Comparison of ENCODE assay signal across 22 mouse cellular contexts in genomic region chr4:126988503-126988902, GRCm38 (mm10). TPM values are rescaled to one million over a fixed set of nuclear protein-coding genes. Genes with fewer than 3 reads are reported as not detected.
DNase-seq lines count a peak whose midpoint lies in the region; ATAC-seq lines count a peak whose summit lies in the region.
"Had no signal": no experiment of that assay in that cellular context is flagged by ENCODE, and none has a peak within 500 bp of the region (broad histone marks: within the 10 kb centered on the region; RNA-seq: fewer than 3 reads in every experiment).

No protein-coding gene starts in this region.

- no peak overlapping the region for H3K9ac ChIP-seq in kidney, embryonic 14.5 days (ENCODE audit: low read depth, low read length)
- H3K9ac ChIP-seq: embryonic facial prominence, embryonic 15.5 days; hindbrain, embryonic 12.5 days had no signal

- H3K36me3 ChIP-seq in kidney, embryonic 14.5 days (ENCODE audit: control insufficient read depth, insufficient read depth, low read length): no peaks in the 10 kb centered on the region
- H3K36me3 ChIP-seq: embryonic facial prominence, embryonic 15.5 days; forebrain, embryonic 10.5 days; hindbrain, embryonic 12.5 days had no signal

- H3K9me3 ChIP-seq in kidney, embryonic 14.5 days (ENCODE audit: control insufficient read depth, low read length): no peaks in the 10 kb centered on the region
- H3K9me3 ChIP-seq: embryonic facial prominence, embryonic 15.5 days; forebrain, embryonic 10.5 days; hindbrain, embryonic 12.5 days had no signal

- no peaks in the 10 kb centered on the region for H3K4me1 ChIP-seq in kidney, embryonic 14.5 days (ENCODE audit: control insufficient read depth, insufficient read depth, low read length)
- H3K4me1 ChIP-seq: embryonic facial prominence, embryonic 15.5 days; forebrain, embryonic 10.5 days; hindbrain, embryonic 12.5 days had no signal

- no peak overlapping the region for H3K4me3 ChIP-seq in kidney, embryonic 14.5 days (ENCODE audit: low read length)
- H3K4me3 ChIP-seq: embryonic facial prominence, embryonic 15.5 days; erythroblast, embryonic 14.5 days; forebrain, embryonic 10.5 days; gastrocnemius, adult 2 months; hindbrain, embryonic 12.5 days had no signal

- 86% methylated on average over 4 of the region's 4 CpGs for WGBS in kidney, embryonic 14.5 days

- H3K27me3 ChIP-seq in kidney, embryonic 14.5 days (ENCODE audit: control insufficient read depth, insufficient read depth, low read length): no peaks in the 10 kb centered on the region
- H3K27me3 ChIP-seq: CH12.LX; embryonic facial prominence, embryonic 15.5 days; hindbrain, embryonic 12.5 days; Patski had no signal

- peak; percentile 15 for DNase-seq in kidney, adult 11 months
- DNase-seq in kidney, postnatal 14 days: peak; percentile 21
- DNase-seq in kidney, adult 18-20 months: no peak
- DNase-seq in kidney, postnatal 36 days: peak; percentile 8 to 15
- DNase-seq in yolk sac, embryonic 10.5 days (ENCODE audit: low spot score): peak; percentile 74
- DNase-seq: adrenal gland, postnatal 25 days; cerebellum, adult 8-10 months; cerebellum, postnatal 14 days; embryo, embryonic 11 days; gastrocnemius, adult 2 months; gastrocnemius, postnatal 25 days; heart, postnatal 10 days; heart, postnatal 4 days had no signal

- H3K4me2 ChIP-seq in kidney, embryonic 14.5 days (replicated peaks; ENCODE audit: low read depth, low read length): no peak overlapping the region
- H3K4me2 ChIP-seq: embryonic facial prominence, embryonic 15.5 days; hindbrain, embryonic 12.5 days had no signal

- no peak overlapping the region for H3K27ac ChIP-seq in kidney, embryonic 14.5 days (ENCODE audit: low read depth, low read length)
- H3K27ac ChIP-seq: embryonic facial prominence, embryonic 15.5 days; forebrain, embryonic 10.5 days; gastrocnemius, adult 2 months; hindbrain, embryonic 12.5 days had no signal

- no peak for ATAC-seq in kidney, embryonic 14.5 days (ENCODE audit: low FRiP score, low TSS enrichment)
- ATAC-seq: activated CD4-positive, CD25-positive, alpha-beta regulatory T cell, adult 4 months; forebrain, embryonic 14.5 days; Patski had no signal

RNA-seq across cellular contexts. Expression of gene Zmym4, which starts 20.6 kb away (rescaled TPM):
- 27.6 and 28.9 TPM in 2 replicates for polyA plus RNA-seq in kidney, embryonic 14.5 days (2014; fragmentation: Nextera tagmentation; extraction: Ambion mirVana)

RNA-seq across cellular contexts. Expression of gene Sfpq, which starts 32.6 kb away (rescaled TPM):
- polyA plus RNA-seq in kidney, embryonic 14.5 days (2014; fragmentation: Nextera tagmentation; extraction: Ambion mirVana): 152 and 179 TPM in 2 replicates
